Mouse (Mus musculus) right cerebral cortex, postnatal 14 days (tissue): ENCODE measurements around the gene Cryba4.

Experiments
- DNase-seq: peaks from one replicate; pipeline ENCODE4 v3.0.0; 2022

The Cryba4 gene

DNA sequence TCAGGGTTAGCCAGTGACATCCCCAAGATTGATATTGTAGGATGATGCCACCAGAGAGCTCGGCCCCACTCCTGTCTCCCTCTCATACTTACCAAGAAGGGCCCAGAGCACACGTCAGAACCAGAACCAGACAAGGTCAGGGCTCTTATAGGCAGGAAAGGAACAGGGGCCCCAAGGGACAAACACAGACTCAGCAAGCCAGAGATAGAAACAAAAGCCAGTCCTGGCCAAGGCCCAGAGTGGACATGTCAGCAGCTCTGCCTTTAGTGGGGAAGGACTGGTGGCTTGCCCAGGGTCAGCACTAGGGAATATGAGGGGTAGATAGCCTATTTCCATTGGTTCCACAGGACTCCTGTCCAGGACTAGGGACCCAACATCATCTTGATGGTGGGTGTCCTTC is at the start of gene Cryba4:
Cryba4 (minus strand) TSS at position 119 of the 400 bp plus-strand sequence.
- no peak for DNase-seq

DNA sequence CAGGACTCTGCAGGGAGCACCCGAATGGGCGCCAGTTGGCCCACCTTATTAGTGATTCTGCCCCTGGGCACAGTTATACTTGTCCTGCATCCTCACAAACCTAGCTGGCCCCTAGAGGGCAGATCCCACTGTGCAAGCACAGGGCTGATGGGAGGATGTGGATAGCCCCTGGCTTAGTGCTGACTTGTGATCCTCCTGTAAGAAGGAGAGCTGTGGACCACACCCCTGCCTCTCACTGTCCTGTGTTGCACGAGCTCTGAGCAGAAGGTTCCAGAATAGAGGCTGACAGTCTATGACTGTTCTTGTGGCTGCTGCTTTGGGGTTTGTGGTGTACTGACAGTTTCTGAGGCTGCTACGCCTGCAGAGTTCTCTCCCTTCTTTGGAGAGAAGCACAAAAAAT is 49.4 kb upstream of the Cryba4 start:
- DNase-seq: no peak

- no peak for DNase-seq
Measured at GRCm38 (mm10) chr5:112300721-112301308, 48.5 kb upstream of the Cryba4 start.

DNA sequence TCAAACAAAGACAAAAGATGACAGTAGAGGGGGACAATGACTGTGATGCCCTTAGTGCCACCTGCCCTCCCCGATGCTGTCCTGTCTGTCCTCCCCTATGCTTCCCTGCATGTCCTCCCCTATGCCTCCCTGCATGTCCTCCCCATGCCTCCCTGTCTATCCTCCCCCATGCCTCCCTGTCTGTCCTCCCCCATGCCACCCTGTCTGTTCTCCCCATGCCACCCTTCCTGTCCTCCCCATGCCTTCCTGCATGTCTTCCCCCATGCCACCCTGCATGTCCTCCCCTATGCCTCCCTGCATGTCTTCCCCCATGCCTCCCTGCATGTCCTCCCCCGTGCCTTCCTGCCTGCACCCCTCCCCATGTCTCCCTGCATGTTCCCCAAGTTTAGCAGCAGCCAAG is 47.8 kb upstream of the Cryba4 start:
- no peak for DNase-seq

GRCm38 (mm10) chr5:112299399-112299798 is 47.1 kb upstream of the Cryba4 start:
- DNase-seq: no peak

- no peak for DNase-seq
Measured at GRCm38 (mm10) chr5:112298226-112298988, 46.1 kb upstream of the Cryba4 start.

- no peak for DNase-seq
Measured at GRCm38 (mm10) chr5:112297257-112297656, 44.9 kb upstream of the Cryba4 start.

- DNase-seq: no peak
Measured at GRCm38 (mm10) chr5:112296404-112297181, 44.3 kb upstream of the Cryba4 start.

DNA sequence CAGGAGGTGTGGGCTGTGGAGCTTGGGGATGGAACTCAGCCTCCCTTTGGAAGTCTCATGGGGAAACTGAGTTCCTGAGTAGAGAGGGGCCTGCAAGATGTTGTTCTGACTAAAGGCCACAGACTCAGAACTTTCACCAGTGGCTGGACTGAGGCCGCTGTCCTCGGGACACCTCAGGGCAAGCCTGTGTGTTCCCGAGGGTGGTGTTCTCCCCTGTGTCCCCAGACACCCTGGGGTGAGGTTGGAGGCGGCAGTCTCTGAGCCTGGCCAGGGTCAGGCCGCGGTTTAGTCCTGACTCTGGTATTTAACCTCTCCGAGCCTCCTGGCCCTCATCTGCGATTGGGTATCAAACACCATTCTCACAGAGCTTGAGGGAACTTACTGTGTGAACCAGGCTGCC is 43.2 kb upstream of the Cryba4 start:
- no peak for DNase-seq

- no peak for DNase-seq
Measured at GRCm38 (mm10) chr5:112295162-112295561, 42.8 kb upstream of the Cryba4 start.

DNA sequence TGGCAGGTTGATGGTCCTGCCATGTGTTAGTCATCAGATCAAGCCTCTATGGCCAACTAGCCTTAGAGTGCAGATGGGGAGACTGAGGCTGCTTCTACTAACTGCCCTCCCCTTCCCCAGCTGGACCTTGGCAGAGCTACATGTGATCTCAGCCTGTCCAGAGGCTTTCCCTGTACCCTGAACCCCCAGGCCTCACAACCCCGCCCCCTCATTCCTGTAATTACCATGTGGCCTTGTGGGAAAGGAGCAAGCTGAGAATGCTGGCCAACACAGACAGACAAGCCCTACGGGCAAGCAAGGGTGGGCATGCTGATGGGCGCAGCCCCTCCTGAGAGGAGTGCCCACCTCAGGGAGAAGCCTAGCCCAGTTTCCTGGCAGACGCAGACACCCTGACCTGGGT is 42.4 kb upstream of the Cryba4 start:
- DNase-seq: no peak

DNA sequence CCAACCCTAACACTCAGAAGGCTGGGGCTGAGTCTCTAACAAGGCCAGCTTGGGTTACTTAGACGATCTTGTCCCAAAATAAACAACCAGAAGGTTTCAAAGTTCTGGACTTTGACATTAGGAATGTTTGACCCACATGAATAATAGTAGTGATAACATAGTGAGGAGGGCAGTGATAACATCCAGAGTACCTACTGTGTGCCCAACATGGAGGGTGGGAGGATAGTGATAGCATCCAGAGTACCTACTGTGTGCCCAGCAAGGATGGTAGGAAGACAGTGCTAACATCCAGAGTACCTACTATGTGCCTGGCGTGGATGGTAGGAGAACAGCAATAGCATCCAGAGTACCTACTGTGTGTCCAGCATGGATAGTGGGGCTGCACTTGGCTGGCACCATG is 41.5 kb upstream of the Cryba4 start:
- no peak for DNase-seq

- DNase-seq: no peak
Measured at GRCm38 (mm10) chr5:112292343-112292980, 40.1 kb upstream of the Cryba4 start.

GRCm38 (mm10) chr5:112291866-112292265 is 39.5 kb upstream of the Cryba4 start:
- no peak for DNase-seq

GRCm38 (mm10) chr5:112290536-112290880 is 38.2 kb upstream of the Cryba4 start:
- DNase-seq: no peak

DNA sequence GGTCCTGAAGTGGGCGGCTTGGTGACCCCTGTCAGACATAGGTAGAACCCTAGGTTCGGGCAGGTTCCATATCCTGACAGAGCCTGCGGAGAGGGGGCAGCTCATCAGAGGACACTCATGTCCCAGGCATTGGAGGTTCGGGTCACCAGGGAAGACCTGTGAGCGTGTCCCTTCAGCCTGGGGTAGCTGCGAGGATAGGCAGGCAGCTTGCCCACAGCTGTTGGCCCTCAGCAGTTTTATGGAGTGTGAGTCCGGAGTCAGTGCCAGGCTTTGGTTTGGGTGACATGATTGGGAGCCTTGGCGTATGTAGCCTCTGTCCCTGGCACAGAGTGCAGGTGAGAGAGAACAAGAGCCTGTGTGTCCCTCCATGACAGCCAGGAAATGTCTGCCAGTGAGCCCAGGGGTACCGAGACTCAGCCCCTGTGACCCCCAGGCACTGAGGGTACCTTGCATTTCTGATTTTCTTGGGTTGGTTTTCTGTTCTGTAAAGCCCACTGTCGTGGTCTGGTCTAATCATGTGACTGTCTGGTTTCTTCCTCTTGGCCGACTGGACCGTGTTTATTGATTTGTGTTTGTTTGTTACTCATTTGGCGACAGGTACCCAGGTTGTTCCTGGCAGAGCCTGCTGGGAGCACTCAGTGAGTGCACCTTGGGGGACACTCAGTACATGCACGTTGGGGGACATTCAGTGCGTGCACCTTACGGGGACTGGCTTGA is 37.7 kb upstream of the Cryba4 start:
- DNase-seq: no peak

DNA sequence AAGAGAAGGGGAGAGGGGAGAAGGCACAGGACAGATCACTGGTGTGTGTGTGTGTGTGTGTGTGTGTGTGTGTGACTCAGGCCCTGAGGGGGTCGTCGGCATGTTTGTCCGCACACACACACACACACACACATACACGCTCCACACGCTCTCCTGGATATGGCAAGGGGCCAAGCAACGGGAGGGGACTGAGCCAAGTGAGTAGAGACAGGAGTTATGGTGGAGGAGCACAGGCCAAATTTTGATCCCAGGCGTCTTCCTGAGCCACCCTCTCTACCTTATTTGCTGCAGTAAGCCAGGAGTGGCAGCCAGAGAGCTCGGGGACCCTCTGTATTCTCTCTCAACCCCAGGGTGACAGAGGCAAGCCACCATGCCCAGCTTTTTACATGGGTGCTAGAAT is 36.9 kb upstream of the Cryba4 start:
- no peak for DNase-seq

DNA sequence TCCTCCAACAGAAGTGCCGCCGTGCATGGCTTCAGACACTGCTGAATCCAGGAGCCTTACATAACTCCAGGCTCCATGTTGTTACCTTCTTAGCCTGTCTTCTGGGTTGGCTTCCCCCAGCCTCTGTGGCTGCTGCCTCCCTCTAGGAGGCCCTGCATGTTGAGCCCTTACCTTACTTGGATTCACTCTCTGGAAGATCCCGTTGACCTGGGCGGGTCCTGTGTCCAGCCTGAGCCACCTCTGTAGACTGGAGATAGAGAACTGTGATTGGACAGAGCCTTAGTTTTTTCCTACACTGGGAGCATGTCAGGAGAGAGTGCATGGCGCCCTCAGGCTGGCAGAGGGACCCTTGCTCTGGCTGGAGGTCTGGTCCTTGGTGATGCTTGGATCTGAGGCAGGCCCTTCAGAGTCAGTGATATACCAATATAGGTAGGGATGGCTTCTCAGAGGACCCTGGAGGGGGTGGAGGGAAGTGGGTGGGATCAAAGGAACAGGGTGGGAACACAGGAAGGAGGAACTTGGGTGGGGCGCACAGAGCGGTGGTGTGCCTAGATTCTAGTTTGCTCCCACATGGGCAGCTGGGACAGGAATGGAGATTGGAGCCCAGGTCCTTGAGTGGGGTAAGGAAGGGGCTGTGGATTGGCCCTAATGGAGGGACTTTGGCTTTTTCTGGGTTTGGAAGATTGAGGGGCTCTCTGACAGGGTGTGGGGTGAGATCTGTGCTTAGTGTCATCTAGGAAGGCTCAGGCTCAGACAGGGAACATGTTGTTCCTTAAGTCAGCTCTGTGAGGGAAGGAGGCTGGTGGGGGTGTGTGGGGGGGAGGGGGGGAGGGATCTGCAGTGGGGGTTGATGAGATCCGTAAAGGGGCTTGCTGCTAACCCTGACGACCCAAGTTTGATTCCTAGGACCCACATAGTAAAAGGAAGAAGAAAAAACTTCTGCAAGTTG is 36.1 kb upstream of the Cryba4 start:
- no peak for DNase-seq

GRCm38 (mm10) chr5:112287652-112288051 is 35.3 kb upstream of the Cryba4 start:
- no peak for DNase-seq

DNA sequence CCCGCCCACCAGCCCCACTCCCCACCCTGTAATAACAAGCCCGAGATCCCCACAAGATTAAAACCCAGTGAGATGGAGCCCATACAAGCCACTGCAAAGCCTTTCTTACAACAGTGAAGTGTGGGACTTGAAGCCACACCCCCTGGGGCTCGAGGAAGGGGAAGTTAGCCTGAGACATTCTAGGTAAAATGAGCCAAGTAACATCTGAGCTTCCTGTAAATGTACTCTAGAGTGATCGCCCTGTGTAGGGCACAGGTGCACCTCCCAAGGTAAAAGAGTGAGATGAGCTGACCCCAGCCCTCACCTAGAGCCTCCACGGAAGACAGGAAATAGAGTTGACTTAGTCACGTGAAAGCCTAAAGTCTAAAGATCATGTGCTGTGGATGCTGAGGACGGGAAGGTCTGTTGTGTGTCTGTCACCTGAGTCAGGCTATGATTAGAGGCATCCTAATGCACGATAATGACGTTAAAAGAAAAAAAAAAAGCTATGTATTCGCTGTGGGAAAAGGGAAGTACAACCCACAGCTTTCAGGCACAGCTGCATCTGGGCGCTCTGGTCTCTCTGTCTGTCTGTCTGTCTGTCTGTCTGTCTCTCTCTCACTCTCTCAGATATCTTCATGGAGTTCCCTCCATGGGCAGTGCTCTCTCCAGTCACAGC is 34.8 kb upstream of the Cryba4 start:
- no peak for DNase-seq

DNA sequence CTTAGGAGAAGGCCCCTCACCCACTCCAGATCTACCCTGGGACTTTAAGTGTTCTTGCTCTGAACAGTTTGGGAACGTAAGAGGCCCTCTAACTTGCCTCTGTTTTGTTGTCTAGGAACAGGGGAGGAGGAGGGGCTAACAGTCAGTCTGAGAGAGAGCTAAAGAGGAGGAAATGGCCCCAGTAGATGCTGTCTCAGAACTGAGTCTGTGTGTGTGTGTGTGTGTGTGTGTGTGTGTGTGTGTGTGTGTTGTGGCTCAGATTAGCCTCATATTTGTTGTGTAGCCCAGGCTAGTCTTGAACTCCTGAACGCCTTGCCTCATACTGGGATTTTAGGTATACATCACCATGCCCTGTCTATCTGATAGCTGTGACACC is 34.3 kb upstream of the Cryba4 start:
- DNase-seq: no peak
